Mouse (Mus musculus) ZHBTc4 (cell line): ENCODE results near the gene Bcl11a.
A peak's percentile ranks its signal among the peaks of the same experiment; 100 is the strongest.

Experiments
- DNase-seq: peaks from one replicate; pipeline ENCODE4 v3.0.0-alpha.2; 2011; ENCODE audit warnings: low read depth, low spot score

Gene Bcl11a

DNA sequence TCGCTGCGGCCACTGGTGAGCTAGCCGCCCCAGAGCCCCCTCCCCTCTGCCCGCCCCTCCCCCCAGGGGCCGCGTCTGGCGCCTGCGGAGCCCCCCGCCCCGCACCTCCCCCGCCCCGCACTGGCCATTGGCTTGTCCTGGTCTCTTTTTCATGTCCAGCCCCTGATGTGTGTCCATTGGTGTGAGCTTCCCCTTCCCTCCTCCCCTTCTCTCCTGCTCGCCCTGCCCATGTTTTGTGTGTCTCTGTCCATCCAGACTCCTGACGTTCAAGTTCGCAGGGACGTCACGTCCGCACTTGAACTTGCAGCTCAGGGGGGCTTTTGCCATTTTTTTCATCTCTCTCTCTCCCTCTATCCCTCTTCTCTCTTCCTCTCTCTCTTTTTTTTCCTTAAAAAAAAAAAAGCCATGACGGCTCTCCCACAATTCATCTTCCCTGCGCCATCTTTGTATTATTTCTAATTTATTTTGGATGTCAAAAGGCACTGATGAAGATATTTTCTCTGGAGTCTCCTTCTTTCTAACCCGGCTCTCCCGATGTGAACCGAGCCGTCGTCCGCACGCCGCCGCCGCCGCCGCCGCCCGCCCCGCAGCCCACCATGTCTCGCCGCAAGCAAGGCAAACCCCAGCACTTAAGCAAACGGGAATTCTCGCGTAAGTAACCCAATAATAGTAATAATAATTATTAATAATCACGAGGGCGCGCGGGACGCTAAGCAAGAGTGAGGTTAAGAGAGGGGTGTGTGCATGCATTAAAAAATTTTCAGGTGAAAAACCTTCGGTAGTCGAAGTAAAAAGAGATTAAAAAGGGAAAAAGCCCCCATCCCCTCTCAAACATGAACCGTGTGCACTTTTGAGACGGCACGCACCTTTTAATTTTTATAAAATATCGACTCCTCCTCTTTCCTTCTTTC, at the start of gene Bcl11a:
TSS of gene Bcl11a (plus strand) at position 262 of the 911 bp plus-strand sequence.
- DNase-seq = peak; percentile 52

DNA sequence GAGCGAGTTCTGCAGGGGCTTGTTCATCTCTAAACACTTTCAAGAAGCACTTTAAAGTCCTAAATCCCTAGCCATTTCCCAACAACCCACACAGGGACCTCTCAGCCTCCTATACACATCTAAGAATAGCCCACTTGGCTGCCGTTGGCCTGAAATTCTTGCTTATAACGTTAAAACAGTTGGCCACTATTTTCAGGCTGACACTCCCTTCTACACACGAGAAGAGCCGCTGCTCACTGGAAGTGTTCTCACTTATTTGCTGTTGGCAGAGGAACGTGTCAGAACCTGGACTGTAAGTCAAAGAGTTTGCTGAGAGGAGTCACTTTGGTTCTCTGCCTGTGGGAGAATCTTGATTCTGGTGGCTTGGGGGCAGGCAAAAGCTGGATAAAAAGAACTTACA, 33.8 kb upstream of the Bcl11a start:
- DNase-seq = no peak

DNA sequence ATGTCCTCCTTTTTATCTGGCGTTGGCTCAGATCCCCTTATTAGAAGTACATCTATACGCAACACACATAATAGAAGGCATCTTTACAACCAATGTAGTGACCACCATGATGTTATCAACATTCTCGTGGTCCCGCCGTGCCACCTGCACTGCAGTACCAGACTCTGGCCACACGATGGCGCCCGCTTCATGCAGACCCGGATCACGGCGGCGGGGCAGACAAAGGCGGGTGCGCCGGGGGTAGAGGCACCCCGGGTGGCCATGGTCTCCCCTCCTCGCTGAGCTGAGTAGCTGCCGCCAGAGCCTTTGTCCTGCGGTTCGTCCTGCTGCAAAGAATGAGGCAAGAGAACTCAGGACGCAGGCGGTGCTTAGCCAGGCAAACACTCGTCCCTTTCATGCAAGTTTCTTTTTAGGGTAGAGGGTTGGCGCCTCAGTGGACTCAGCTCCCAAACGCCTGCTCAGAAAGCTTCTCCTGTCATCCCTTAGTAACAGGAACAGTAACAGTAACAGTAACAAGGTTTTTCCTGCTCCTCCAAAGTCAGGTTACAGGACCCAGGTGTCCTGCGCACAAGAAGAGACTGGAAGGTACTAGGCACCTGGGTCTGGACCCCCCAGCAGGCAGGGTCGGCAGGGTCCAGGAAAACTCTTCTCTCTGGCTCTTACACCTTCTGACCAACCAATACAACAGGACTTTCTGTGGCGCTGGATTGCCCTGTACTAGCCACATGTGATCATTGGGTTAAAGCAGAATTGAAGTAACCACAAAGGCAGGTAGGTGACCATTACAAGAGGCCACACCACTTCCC, 28.4 kb upstream of the Bcl11a start:
- DNase-seq = peak; percentile 85

- DNase-seq = no peak
Measured at GRCm38 (mm10) chr11:24050032-24050757, 27.7 kb upstream of the Bcl11a start.

- peak; percentile 74 for DNase-seq
Measured at GRCm38 (mm10) chr11:24052882-24053281, 25.0 kb upstream of the Bcl11a start.

GRCm38 (mm10) chr11:24059137-24059536, 18.7 kb upstream of the Bcl11a start:
- no peak for DNase-seq

DNA sequence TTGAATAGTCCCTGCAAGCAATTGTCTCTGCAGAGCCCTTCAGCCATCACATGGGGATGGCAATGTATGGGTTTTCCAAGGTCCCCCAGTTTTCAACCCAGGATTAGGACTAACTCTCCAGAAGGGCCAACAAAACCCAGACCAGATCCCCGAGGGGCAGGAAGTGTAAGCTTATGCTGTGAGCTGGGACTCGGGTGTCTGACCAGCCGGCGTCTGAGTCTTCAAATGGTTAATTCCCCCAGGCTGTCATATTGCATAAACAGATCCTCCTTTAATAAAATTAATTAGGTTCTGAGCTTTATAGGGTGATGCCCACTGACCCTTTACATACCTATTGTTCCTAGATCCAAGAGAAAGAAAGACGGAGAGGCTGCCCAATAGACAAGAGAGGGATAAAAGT, 17.4 kb upstream of the Bcl11a start:
- no peak for DNase-seq

DNA sequence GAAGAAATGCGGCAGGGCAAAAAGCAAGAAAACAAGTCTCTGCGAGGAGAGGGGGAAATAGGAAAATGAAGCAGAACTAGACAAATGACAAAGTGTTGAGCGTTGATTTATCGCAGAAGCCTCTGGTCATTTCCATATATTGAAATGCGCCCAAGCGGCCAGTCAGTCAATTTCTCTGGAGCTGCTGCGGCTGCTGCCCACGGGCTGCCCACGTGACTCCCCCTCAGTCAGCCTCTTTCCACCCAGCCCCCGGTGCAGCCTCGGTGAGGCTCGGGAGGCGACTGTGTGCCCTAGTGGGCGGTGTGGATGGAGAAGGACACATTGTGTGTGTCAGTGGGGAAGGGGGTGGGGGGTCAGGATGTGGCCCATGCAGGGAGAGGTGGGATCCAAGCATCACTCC, 16.0 kb upstream of the Bcl11a start:
- DNase-seq = no peak

DNA sequence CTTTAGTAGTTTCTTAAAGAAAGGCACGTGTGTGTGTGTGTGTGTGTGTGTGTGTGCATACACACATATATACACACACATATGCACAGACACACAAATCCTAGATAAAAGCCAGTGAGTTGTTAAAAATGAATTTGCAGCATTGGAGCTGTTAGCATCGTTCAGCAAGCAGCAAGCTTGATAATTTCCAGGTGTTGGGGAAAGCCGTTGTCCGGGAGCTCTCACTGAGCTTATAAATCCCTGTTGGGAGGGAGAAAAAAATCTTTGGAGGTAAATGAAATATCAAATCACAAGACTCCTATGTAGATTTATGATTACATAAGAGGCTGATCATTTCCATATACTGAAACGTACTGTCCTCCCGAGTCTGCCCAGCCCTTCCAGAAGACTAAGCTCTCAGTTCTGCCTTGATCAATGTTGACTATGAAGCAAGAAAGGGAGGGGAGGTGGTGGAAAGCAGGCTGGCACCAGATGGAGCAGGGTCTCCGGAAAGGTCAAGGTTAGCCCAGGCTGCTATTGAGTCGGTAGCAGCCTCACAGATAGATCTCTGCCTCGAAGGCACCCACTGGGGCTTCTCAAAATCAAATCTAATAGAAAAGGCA, 15.3 kb upstream of the Bcl11a start:
- no peak for DNase-seq

DNA sequence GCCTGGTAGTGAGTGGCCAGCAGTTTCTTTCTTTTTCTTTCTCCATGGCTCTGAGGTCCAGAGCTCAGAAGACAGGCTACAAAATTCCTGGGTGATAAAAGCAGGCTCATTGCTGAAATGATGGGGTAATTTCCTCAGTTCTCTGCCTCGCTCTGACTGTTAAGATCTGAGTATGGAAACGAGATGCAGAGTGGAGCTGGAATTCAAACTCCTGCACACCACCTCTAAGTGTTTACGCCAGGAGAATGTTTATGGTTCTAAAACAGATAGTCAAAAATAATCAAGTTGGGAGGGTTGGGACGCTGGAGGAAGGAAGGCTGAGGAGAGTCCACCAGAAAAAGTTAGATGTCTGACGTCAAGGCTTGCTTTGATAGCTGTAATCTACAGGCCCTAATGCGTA, 13.6 kb upstream of the Bcl11a start:
- DNase-seq = no peak

- no peak for DNase-seq
Measured at GRCm38 (mm10) chr11:24065313-24065712, 12.5 kb upstream of the Bcl11a start.

DNA sequence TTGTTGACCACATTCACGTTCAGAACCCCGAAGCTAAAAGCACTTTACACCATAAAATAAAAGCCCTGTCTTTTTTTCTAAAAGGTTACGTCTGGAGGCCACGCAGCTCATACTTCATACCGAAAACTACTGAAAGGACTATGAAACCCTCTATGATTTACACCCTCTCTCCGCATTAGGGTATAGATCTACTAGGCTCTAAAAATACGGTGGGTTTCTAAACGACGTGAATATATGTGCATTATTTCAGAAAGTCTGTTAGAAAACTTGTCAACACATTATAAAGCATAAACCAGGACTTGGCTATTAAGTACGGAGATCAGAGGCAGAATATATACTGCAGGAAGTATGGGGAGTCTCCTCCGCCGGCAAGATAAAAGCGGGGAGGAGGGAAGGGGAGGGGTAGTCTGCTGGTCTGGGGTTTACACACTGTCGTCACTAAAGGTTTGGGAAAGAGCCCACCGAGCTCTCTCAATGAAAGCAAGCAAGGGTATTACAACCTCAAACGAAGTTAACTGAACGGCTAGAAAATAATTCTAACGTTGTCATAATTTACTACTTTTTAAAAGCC, 3.8 kb upstream of the Bcl11a start:
- DNase-seq = no peak

- peak; percentile 31 for DNase-seq
Measured at GRCm38 (mm10) chr11:24074634-24075104, 3.2 kb upstream of the Bcl11a start, which contains the start of gene A830031A19Rik. TSS of gene A830031A19Rik (minus strand) at chr11:24075054.

DNA sequence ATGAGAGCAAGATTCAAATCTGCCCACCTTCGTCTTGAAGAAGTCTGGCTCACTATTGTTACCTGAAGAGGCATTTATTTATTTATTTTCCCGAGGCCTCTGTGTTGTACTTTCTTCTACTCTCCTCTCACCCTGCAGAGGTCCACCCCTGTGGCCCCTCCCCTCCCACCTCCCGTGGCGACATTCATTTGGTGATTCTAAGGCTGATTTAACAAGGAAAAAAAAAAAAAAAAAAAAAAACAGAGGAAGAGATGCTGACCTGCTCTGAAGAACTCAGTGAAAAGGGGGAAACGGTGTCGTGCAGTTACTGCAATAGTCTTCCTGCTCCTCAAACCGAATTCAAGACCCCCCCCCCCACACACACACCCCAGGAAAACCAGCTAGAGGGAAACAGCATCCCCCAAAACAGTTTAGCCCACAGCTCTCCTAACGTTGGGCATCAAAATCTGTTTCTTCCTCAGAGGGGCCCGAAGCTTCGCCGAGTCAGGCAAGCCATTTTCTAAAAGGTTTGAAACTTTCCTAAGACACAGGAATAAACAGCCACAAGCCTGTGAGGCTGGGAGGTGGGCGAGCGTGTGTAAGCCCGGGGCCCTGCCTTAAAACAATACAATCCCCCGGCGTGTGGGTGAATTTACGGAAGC, 2.2 kb upstream of the Bcl11a start:
- DNase-seq = peak; percentile 83

DNA sequence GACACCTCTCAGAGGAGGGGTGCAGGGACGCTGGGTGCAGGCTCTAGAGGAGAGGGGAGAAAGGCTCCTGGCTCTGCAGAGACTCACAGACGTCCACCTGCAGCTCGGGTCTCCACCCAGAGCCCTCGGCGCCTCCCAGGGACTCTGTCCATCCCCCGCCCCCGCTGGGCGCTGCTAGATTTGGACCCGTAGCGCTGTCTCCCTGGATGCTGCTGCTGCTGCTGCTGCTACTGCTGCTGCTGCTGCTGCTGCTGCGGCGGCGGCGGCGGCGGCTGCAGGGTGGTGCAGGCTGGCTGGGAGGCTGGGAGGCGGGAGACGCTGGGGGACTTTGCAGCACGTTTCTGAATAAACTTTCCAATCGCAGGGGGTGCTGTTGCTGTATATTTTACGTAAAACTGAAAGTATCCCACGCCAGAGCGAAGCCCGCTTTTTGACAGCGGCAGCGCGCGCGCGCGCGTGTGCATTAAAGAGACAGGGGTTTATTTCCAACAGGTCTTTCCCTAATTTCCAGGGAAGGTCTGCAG, 1.7 kb upstream of the Bcl11a start:
- DNase-seq = peak; percentile 71

- DNase-seq = peak; percentile 71
Measured at GRCm38 (mm10) chr11:24076821-24077730, 780 bp upstream of the Bcl11a start.

- peak; percentile 76 for DNase-seq
Measured at GRCm38 (mm10) chr11:24078706-24079316, 955 bp downstream of the Bcl11a start.
